Mouse (Mus musculus): Measurements from ENCODE around the gene Ppp1r12b. TPM values are rescaled to one million over a fixed set of nuclear protein-coding genes. Genes with fewer than 3 reads are reported as not detected.

The Ppp1r12b gene
- total RNA-seq, 2 experiments from 2014 or later, result 152 to 171 TPM

DNA sequence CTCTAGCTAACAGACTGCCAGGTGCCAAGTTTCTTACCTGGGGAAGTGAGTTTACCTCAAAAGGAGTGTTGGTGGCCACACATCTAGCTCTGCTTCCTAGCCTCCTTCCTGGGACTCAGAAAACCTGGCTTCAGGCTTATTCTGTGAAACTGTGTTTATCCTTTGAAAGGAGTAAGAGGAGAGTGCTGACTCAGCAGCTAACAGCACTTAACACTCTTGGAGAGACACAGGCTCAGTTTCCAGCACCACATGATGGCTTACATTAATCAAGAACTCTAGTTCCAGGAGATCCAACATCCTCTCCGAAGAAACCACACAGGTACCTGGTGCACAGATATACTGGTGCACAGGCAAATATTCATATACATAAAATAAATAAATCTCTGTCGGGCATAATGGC, 12.8 kb downstream of the Ppp1r12b start:
- DNase-seq (ENCODE audit: low spot score), result no peak

DNA sequence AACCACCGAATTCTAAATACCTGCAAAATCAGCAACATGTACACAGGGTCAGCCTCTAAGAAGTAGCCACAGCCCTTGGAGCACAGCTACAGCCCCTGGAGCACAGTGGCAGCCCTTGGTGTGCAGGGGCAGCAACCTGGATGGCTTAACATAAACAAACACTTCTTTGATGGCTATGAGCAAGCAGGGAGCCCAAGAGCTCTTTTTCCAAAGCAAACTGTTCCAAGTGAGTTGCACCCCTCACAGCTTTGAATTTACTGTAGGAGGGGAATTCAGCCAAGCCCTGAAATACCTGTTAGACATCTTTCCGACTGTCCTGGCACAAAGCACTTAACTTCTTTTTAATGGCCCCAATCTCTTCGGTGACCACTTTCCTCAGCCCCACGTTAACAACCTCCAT, 14.9 kb downstream of the Ppp1r12b start:
- DNase-seq (ENCODE audit: low spot score), result no peak

DNA sequence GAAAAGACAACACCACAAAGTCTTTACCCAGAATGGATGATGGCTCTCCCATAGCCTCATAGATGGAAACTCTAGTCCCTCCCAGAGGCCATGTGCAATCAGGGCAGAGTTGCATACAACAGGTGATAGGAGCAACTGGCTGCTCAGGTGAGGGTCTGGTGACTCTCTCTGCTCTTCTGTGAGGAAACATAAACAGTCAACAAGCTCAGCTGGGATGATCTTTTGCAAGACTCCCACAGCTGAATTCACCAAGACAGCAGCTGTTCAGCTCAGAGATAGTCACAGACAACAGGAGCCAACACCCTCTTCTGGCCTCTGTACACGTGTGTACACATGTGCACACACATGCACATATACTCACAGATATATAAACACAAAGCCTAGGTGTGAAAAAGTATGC, 17.5 kb downstream of the Ppp1r12b start:
- no peak for DNase-seq (ENCODE audit: low spot score)

DNA sequence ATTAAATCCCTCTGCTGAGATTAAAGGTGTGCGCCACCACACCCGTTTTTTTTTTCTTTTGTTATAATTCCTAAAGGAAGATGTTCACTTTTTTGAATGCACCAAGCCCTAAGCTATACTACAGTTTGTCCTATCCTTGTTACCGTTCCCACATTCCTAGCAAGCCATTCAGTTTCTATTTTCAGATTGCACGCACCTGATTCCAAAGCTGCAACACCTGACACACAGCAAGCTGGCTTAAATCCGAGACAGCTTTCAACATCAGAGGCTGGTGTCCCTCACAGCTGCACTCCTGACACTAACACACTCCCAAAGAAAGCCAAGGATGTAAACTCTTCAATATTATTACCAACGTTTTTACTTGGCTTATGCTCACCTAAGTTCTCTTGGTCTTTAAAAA, 19.4 kb downstream of the Ppp1r12b start:
- DNase-seq (ENCODE audit: low spot score), result peak; percentile 62

DNA sequence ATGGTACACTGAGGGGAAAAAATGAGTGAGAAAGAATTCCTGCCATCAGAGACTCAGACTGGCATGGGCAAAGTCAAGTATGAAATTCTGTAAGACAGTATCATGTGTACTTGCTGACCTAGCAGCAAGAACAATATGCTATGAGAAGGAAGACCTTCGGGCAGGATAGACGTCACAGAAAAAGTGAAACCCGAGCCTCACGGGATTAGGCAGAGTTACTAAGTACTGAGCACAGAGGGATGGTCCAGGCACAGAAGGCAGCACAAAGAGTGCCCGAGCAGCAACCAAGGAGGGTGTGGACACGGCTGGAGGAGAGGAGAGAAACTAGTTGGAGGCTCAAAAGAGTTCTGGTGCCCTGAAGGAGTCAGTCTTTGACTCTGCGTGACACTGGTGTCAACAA, 23.3 kb downstream of the Ppp1r12b start:
- DNase-seq (ENCODE audit: low spot score), result peak; percentile 81

DNA sequence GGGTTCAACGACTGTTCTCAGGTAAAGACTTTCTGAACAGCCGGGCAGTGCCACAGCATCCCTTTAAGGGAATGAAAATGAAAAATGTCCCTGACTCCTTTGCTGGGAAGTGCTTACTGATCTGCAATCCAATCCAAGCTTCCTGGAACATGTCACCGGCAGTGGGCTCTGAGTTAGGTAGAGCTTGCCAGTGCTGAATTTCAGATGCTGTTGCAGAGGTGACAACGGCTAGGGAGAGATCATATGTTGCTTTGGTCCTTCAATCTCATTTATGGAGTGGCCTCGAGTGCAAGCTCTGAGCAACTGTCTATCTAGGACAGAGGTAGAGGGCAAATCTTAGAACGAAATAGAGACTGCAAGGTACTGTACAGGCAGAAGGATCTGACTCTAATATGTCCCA, 36.7 kb downstream of the Ppp1r12b start:
- peak; percentile 78 for DNase-seq (ENCODE audit: low spot score)

DNA sequence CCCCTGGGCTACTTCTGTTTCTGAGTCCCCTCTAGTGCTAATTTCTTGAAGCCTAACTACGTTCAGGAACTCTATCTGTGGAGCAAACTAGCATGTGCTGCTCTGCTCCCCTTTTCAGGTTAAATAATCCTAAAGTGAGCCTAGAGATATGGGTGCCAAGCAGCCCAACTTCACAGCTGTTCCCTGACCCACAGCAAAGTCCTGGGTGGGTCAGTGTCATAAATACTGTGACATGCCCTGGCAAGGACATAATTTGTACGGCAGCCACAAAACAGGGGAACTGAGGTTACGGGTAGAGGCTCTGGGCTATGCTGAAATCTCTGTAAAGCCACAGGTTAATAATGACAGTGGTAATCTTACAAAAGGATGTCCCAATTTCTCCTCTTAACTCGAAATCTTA, 40.3 kb downstream of the Ppp1r12b start:
- peak; percentile 51 for DNase-seq (ENCODE audit: low spot score)

DNA sequence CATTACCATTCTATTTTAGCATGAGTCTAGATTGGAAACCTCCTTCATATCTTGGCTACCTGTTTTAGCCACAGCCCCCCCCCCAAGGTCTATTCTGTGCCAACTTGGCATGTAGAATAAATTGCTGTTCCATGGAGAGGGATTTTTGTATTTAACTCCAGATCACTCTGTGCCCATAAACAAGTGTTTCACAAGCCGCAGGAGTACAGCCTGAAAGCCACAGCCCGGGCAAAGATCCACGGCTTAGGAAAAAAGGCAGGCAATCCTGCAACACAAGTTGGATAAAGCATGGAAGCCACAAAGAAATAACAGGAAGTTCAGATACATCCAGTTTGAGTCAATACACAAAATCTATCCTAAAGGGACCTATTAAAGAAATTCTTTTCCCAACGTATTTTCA, 42.2 kb downstream of the Ppp1r12b start:
- peak; percentile 88 for DNase-seq (ENCODE audit: low spot score)

DNA sequence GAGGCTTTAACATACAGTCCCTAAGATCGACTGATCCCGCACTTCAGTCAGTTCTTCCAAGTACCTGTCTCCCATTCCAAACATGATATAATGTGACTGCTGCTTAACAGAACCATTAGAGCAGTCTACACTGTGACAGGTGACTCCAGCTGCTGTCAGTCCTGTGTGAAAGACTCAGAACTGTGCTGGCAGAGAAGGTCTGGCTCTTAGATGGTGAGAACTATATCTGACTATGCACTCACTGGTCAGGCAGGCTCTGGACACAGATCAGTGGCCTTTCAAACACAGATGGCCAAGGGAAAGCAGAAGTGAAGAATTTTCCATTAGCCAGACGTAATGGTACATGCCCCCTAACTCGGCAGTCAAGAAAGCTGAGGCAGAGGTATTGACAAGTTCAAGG, 43.9 kb downstream of the Ppp1r12b start:
- peak; percentile 76 for DNase-seq (ENCODE audit: low spot score)

DNA sequence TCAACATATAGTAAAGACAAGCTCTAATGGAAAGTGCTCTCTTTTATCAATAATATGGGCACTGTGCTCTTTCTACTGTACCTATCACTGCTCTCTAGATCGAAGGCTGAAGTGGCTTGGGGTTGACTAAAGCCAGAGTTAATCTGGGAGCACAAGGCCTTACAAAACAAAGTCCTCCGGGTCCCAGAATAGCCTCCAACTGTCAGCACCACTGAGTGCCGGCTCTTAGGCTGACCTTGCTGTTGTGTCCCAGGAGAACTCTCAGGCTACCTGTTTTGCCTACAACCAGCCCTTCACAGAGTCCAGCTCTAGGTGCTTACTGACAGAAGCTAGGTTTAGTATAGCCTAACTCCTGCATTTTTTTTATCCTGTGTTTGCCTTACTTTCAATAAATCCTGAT, 45.7 kb downstream of the Ppp1r12b start:
- peak; percentile 44 for DNase-seq (ENCODE audit: low spot score)

DNA sequence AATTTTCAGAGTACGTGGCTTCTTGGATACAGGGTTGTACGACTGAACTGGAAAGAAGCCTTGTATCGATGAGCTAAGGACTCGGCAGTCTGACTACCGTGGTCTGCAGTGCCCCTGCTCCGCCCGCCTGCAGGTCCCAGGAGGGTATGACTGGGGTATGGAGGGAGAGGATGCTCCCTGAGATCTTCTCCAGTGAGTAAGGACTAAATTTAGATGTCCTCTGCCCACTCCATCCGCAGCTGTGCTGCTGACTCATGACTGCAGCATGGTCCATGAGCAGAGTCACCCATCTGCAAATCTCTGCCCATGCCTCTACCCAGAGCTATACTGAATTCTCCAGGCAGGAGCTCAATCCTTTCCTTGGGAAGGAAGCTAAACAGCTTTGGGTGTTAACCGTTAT, 46.3 kb downstream of the Ppp1r12b start:
- DNase-seq (ENCODE audit: low spot score), result peak; percentile 76

DNA sequence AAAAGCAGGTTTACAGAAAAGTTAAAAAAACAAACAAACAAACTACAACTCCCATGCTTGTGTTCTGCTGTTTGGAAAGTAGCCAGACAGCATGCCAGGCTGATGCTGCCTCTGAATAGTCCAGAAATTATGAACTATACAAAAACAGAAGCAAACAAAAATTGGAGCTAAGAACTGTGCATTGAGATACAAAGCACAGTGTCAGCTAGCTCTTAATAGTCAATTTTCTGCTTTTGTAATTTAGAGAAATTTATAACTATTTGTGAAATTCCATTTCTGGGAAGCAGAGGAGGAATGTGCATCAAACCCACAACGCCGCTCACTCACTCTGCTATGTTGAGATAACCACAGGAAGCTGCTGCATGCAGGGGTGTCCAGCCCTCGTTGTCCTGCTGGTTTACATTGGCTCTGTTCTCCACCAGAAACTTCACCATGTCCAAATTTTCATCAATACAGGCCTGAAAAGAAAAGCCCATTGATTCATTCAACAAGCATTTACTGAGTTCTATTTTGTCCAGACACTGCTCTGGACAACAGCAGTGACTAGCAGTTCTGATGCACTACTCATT, 53.6 kb downstream of the Ppp1r12b start:
- no peak for DNase-seq (ENCODE audit: low spot score)

DNA sequence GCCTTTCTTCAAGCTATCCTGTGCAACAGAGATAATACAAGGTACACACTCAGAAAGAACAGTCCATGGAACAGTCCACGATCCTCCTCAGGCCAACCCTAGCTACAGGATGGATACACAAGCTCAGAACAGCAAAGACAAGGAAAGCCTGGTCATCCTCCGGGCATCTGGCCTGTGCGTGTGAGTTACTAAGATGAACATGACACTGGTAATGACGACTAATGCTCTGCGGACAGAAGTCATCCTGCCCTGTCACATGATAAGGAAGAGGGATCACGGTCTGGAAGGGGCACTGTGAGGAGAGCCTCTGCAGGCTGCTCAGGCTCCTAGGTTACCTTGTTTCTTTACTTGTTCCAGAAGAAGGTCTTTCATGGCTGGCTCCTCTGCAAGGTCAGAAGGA, 59.7 kb downstream of the Ppp1r12b start:
- DNase-seq (ENCODE audit: low spot score), result peak; percentile 51

DNA sequence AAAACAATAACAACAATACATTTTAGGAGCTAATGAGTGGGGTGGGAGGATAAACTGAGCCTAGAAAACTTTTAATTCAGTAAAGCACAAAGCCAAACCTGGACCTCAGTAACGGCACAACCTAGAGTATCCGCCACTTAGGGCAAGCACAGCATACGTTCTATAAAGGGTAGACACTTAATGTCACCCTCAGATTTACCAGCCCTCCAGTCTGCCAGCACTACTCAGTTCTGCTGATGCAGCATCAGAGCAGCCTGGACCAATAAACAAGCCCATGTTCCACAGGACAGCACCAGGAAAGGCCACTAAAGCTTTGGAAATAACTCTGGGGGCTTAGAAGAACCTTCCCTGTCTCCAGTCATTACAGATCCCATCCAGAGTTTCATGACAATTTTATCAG, 60.9 kb downstream of the Ppp1r12b start:
- DNase-seq (ENCODE audit: low spot score), result no peak

DNA sequence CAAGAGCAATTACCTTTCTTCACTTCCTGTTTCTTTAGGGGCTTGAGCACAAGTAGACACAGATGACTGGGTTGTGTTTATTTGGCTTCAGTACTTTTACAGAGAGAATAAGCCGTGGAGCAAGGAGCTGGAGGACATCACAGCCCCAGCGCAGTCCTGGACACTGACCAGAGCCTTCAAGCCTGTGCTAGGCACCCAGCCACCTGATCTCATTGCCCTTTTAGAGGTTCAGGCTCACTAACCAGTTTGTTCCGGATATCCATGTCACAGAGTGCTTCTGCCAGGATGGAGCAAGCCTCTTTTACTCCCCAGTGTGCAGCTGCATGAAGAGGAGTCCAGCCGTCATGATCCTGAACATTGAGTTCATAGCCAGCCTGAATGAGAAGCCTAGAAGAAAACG, 63.8 kb downstream of the Ppp1r12b start:
- DNase-seq (ENCODE audit: low spot score), result peak; percentile 95

DNA sequence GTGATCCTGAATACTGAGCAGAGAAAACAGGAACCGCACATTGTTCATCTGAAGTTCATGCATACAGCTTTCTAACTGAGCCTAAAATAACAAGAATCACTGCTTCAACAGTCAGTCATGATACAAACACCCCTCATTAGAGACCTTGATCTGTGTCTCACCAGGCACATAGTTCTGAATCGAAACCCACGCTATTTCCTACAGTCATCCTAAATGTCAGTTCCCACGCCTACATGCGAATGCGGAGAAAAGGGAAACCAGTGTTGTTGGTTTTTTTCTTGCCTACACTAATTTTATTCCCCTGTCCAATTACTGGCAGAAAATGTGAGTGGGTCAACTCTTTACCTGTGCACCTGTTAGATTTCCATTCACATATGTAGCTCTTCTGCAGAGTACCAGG, 66.1 kb downstream of the Ppp1r12b start:
- DNase-seq (ENCODE audit: low spot score), result no peak

DNA sequence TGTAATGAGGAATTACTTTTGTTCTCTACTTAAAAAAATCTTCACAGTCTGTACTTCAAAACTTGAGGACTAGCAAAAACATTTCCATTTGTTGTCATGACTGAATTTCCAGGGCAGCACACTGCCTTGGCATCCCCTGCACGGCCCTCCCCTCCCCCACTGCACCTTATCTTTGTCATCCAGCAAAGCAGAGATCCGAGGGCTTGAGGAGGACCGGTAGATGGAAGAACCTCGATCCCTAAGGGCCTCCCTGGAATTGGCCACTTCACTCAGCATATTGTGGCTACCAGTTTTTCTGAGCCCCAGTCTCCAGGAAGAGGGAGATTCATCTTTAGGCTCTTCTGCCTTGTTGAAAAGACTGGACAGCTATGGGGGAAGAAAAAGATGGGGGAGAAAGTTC, 79.9 kb downstream of the Ppp1r12b start:
- DNase-seq (ENCODE audit: low spot score), result no peak

DNA sequence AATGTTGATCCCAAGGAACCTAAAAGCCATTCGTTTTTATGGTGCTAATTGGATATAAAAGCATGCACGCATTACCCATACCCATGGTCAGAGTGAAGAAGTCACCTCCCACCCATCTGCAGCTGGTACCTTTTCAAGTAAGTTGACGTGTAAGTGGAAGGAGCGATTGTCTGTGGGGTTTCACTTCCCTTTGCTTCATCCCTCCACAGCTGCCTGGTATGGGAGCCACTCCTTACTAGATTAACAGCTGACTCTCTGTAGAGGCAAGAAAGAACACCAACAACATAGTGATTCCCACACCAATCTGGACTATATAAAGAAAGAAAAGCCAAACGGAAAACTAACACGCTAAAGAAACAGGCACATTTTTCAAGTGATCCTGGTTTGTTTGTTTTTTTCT, 83.1 kb downstream of the Ppp1r12b start:
- no peak for DNase-seq (ENCODE audit: low spot score)

DNA sequence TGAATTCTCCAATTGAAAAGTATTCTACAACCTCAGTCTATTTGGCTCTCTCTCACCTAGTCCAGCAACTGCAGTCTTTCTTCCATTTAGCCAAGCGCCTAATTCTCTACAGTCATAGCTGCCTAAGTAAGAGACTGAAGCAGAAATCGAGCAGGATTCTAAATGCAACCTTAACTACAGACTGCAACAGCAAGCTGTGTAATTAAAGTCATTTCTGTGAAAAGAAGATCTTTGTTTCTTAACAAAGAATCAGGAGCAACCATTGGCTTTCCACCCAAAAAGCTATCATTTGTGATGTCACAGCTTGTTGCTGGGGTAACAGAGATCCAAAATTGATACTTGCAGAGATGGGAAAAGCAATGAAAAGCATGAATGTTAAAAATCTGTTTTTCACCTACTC, 89.3 kb downstream of the Ppp1r12b start:
- no peak for DNase-seq (ENCODE audit: low spot score)

DNA sequence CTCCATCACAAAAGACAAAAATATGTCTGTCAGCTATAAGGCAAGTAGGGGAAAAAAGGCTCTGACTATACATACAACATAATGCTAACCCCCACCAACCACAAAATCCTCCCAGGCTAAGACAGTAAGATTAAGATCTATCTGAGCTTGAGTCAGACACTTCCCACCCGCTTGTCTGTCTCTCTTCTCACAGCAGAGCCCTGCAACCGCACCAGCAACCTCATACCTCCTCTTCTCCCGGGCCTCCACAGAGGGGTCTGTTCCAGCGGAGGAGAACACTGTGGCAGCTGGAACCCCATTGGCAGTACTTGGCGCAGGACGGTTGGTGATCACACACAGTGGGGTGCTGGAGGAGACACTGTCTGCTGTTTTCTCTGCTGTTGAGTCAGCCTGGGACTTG, 90.2 kb downstream of the Ppp1r12b start:
- DNase-seq (ENCODE audit: low spot score), result no peak

DNA sequence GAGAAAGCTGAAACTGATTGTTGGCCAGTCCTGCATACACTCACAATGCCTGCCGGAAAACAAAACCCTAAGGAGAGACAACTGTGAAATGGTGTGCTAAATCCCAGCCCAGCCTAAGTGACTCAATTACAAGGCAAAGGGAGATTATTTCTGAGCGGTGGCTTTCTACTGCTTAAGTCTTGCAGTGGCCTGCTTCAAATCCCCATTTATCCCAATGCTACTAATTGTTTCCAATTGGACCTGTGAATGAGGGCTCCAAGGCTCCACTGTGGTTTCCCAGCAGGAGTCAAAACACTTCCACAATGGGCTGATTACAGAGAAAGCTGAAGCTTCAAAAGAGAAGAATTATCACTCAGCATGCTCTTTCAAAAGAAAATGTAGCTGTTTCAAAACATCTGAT, 95.2 kb downstream of the Ppp1r12b start:
- DNase-seq (ENCODE audit: low spot score), result no peak

DNA sequence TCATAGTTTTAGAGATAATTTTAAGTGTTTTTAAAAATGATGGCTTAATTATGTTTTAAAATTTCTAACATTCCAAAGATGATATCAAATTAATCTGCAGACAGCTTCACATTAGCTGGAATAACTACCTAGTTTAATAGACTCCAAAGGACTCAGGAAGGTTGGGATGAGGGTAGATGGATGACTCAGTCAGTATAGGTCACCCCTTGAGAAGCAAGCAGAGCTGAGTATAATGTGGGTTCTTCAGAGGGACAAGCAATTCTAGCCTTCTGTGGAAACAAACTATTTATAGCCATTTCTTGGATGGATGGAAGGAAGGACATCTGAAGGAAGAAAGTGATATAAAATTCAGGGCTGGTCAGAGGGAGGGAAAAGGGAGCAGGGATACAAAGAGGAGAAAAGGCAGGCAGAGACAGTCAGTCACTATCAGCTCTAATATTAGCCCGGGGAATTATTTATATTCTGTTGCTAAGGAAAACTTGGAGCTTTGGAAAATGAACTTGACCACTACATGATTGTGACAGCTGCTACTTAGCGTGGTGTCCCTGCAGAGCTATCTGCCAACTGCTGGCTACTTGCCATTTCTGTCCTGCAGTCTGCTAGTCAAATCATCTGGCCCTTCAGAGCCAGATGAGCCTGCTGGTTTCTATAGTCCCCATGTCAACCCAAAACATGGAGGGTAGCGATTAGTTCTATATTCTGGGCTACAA, 97.2 kb downstream of the Ppp1r12b start:
- peak; percentile 88 for DNase-seq (ENCODE audit: low spot score)

DNA sequence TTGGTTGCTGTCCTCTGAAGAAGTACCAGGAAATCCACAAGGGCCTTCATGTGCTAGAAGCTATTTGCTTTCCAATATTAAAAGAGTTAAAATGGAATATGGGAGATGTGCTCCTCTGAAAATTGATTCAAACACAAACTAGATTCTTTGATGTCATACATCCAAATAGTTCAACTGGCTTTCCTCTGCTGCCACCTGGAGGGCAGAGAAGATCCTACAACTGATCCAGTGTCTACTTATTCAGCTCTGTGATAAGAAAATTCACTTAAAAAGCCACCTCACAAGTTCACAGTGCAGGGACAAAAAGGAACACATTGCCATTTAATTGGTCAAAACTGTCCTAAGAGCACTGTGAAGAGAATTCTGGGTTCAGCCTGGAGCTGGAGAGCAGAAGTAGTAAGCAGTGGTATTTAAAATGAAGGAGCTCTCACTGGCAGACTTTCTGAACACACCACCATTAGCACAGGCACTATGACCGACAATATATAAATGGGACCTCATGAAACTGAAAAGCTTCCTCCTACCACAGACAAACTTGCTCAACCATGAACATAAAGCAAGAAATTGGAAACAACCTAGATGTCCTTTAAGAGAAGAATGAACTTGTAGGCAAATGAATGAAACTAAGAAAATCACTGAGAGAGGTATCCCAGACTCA, 101.3 kb downstream of the Ppp1r12b start:
- DNase-seq (ENCODE audit: low spot score), result peak; percentile 75
